Mouse (Mus musculus) lung, postnatal 0 days (tissue): ENCODE results near the gene 1700029J07Rik. TPM values are rescaled to one million over a fixed set of nuclear protein-coding genes. Genes with fewer than 3 reads are reported as not detected.

ENCODE experiments used
- ATAC-seq: fragments of 200-750 bp; cut with Nextera tagmentation; 2 replicates; pipeline ENCODE4 v1.8.0; 2017; ENCODE audit warnings: moderate library complexity
- DNase-seq: peaks from one replicate; pipeline ENCODE4 v3.0.0-alpha.2; 2016; ENCODE audit warnings: low spot score
- H3K27ac ChIP-seq: fragments of 300-500 bp; sonication (generic); 2 replicates; pipeline ENCODE4 v1.5.1; 2014; ENCODE audit warnings: antibody characterized with exemption, mild to moderate bottlenecking, low read length, mixed read lengths
- H3K27me3 ChIP-seq: fragments of 300-500 bp; sonication (generic); replicated peaks from 2 replicates; pipeline ENCODE4 v1.6.1; 2014; ENCODE audit warnings: low read length, mixed read lengths; ENCODE audit not compliant: insufficient read depth
- H3K36me3 ChIP-seq: fragments of 300-500 bp; sonication (generic); 2 replicates; pipeline ENCODE4 v1.6.1; 2014; ENCODE audit warnings: low read length, mixed read lengths; ENCODE audit not compliant: insufficient read depth
- H3K4me1 ChIP-seq: fragments of 300-500 bp; sonication (generic); 2 replicates; pipeline ENCODE4 v1.6.1; 2014; ENCODE audit warnings: antibody characterized with exemption, low read depth, low read length, mixed read lengths; ENCODE audit not compliant: insufficient read depth
- H3K4me2 ChIP-seq: fragments of 300-500 bp; sonication (generic); replicated peaks from 2 replicates; pipeline ENCODE4 v1.6.1; 2014; ENCODE audit warnings: low read depth, mild to moderate bottlenecking, low read length, moderate library complexity, mixed read lengths
- H3K4me3 ChIP-seq: fragments of 300-500 bp; sonication (generic); 2 replicates; pipeline ENCODE4 v1.5.1; 2014; ENCODE audit warnings: low read depth, low read length
- H3K9ac ChIP-seq: fragments of 300-500 bp; sonication (generic); replicated peaks from 2 replicates; pipeline ENCODE4 v1.6.1; 2014; ENCODE audit warnings: low read depth, mild to moderate bottlenecking
- H3K9me3 ChIP-seq: fragments of 300-500 bp; sonication (generic); 2 replicates; pipeline ENCODE4 v1.6.1; 2016; ENCODE audit warnings: low read length, mixed read lengths
- CTCF ChIP-seq: IDR thresholded peaks from 2 replicates; pipeline ENCODE4 v1.5.1; 2016; ENCODE audit warnings: antibody characterized with exemption, mild to moderate bottlenecking
- EP300 ChIP-seq: IDR thresholded peaks from 2 replicates; pipeline ENCODE4 v1.6.1; 2016; ENCODE audit warnings: antibody characterized with exemption, mild to moderate bottlenecking, control low read depth
- WGBS: fragments of 180-500 bp; shearing (Covaris S2); extraction: QIAGEN DNeasy Blood & Tissue Kit; methylation state at CpG from one replicate; pipeline ENCODE4 v1.1.7; 2014; 5-methylcytosine and 5-hydroxymethylcytosine counted together
- polyA plus RNA-seq: library from polyadenylated mRNA; unstranded; fragments of >200 nt; fragmentation: Nextera tagmentation; extraction: Ambion mirVana; gene quantifications from 2 replicates; pipeline ENCODE4 v1.2.1, GENCODE M21; 2015

1700029J07Rik gene
- polyA plus RNA-seq, 1 experiment from 2014 or later: 5.0 TPM

- H3K4me2 ChIP-seq: no peak overlapping the region
- ATAC-seq: no peak
- no peaks in the 10 kb centered on the region for H3K36me3 ChIP-seq
- H3K4me1 ChIP-seq: peaks cover 4% of the 10 kb centered on the region; the same call in 1 of the 2 replicates
- H3K27me3 ChIP-seq: no peaks in the 10 kb centered on the region; the same call in 1 of the 2 replicates
- H3K9ac ChIP-seq: no peak overlapping the region
- no peaks in the 10 kb centered on the region for H3K9me3 ChIP-seq
- WGBS: 91% methylated on average over 7 of the region's 7 CpGs
- no peak for DNase-seq
- no peak overlapping the region for H3K27ac ChIP-seq
- TF ChIP-seq CTCF: no peak
- H3K4me3 ChIP-seq: no peak overlapping the region
Measured at GRCm38 (mm10) chr8:45920392-45920791, 54.7 kb downstream of the 1700029J07Rik start.

GRCm38 (mm10) chr8:45918891-45919290 is 56.2 kb downstream of the 1700029J07Rik start:
- H3K27ac ChIP-seq: no peak overlapping the region
- H3K4me1 ChIP-seq: peaks cover 4% of the 10 kb centered on the region; the same call in 1 of the 2 replicates
- ATAC-seq (no peak), DNase-seq (no peak)
- H3K9ac ChIP-seq: no peak overlapping the region
- no peaks in the 10 kb centered on the region for H3K36me3 ChIP-seq
- 82% methylated on average over 15 of the region's 15 CpGs for WGBS
- TF ChIP-seq CTCF (no peak), EP300 (no peak)
- H3K4me3 ChIP-seq: no peak overlapping the region
- H3K9me3 ChIP-seq: no peaks in the 10 kb centered on the region
- H3K4me2 ChIP-seq: no peak overlapping the region
- H3K27me3 ChIP-seq: no peaks in the 10 kb centered on the region; the same call in 1 of the 2 replicates

GRCm38 (mm10) chr8:45917040-45917679 is 57.9 kb downstream of the 1700029J07Rik start:
- Histone ChIP-seq H3K27ac (0 out of 2 replicates have a peak overlapping the region, but pooled peaks have one; percentile 14), H3K4me2 (peak overlapping the region; percentile 32), H3K4me1 (peaks cover 4% of the 10 kb centered on the region; the same call in 1 of the 2 replicates), H3K4me3 (peak overlapping the region; percentile 10; the same call in 1 of the 2 replicates), H3K36me3 (no peaks in the 10 kb centered on the region), H3K27me3 (no peaks in the 10 kb centered on the region; the same call in 1 of the 2 replicates), H3K9me3 (no peaks in the 10 kb centered on the region), H3K9ac (no peak overlapping the region)
- 61% methylated on average over 20 of the region's 20 CpGs for WGBS
- ATAC-seq: peak; percentile 49
- TF ChIP-seq EP300 (no peak), CTCF (no peak)
- peak; percentile 37 for DNase-seq

- Histone ChIP-seq H3K4me3 (no peak overlapping the region), H3K4me2 (0 out of 2 replicates have a peak overlapping the region, but pooled peaks have one; percentile 32), H3K4me1 (peaks cover 4% of the 10 kb centered on the region; the same call in 1 of the 2 replicates), H3K36me3 (no peaks in the 10 kb centered on the region), H3K9me3 (no peaks in the 10 kb centered on the region), H3K9ac (no peak overlapping the region), H3K27ac (0 out of 2 replicates have a peak overlapping the region, but pooled peaks have one; percentile 14), H3K27me3 (no peaks in the 10 kb centered on the region; the same call in 1 of the 2 replicates)
- ATAC-seq (peak; percentile 40), DNase-seq (no peak)
- 38% methylated on average over 3 of the region's 3 CpGs for WGBS
- TF ChIP-seq CTCF (no peak), EP300 (0 out of 2 replicates have a peak, but pooled peaks have one; percentile 42)
Measured at GRCm38 (mm10) chr8:45916496-45916895, 58.6 kb downstream of the 1700029J07Rik start.

GRCm38 (mm10) chr8:45913707-45914106 is 61.3 kb downstream of the 1700029J07Rik start:
- ATAC-seq: no peak
- H3K4me2 ChIP-seq: no peak overlapping the region
- no peak overlapping the region for H3K9ac ChIP-seq
- TF ChIP-seq CTCF (no peak), EP300 (no peak)
- no peaks in the 10 kb centered on the region for H3K27me3 ChIP-seq
- no peak for DNase-seq
- H3K27ac ChIP-seq: no peak overlapping the region
- no peaks in the 10 kb centered on the region for H3K36me3 ChIP-seq
- WGBS: 78% methylated on average over 11 of the region's 11 CpGs
- peaks cover 4% of the 10 kb centered on the region; the same call in 1 of the 2 replicates for H3K4me1 ChIP-seq
- no peaks in the 10 kb centered on the region for H3K9me3 ChIP-seq
- H3K4me3 ChIP-seq: no peak overlapping the region

GRCm38 (mm10) chr8:45906251-45906619 is 68.8 kb downstream of the 1700029J07Rik start:
- H3K9me3 ChIP-seq: no peaks in the 10 kb centered on the region
- no peaks in the 10 kb centered on the region for H3K4me1 ChIP-seq
- H3K27ac ChIP-seq: no peak overlapping the region
- TF ChIP-seq CTCF (no peak), EP300 (no peak)
- no peak for DNase-seq
- H3K4me3 ChIP-seq: no peak overlapping the region
- 78% methylated on average over 4 of the region's 4 CpGs for WGBS
- no peaks in the 10 kb centered on the region for H3K27me3 ChIP-seq
- ATAC-seq: no peak
- H3K9ac ChIP-seq: no peak overlapping the region
- H3K4me2 ChIP-seq: no peak overlapping the region
- H3K36me3 ChIP-seq: no peaks in the 10 kb centered on the region
